Mouse (Mus musculus) limb, embryonic 12.5 days (tissue): ENCODE results near the gene Pced1b. TPM values are rescaled to one million over a fixed set of nuclear protein-coding genes. Genes with fewer than 3 reads are reported as not detected.
"Not testable (repeated sequence)": the region's sequence is repeated elsewhere in the genome, so short reads cannot be mapped to it uniquely, and the experiment has no call there.

Source experiments
- ATAC-seq: fragments of 200-750 bp; cut with Nextera tagmentation; 2 replicates; pipeline ENCODE4 v1.8.0; 2017; ENCODE audit warnings: low read depth, moderate TSS enrichment; ENCODE audit not compliant: insufficient number of reproducible peaks, insufficient read depth, low FRiP score, low TSS enrichment
- H3K27ac ChIP-seq: fragments of 300-500 bp; sonication (generic); 2 replicates; pipeline ENCODE4 v1.5.1; 2016; ENCODE audit warnings: mild to moderate bottlenecking, moderate library complexity
- H3K27me3 ChIP-seq: fragments of 300-500 bp; sonication (generic); 2 replicates; pipeline ENCODE4 v1.6.1; 2016; ENCODE audit warnings: mild to moderate bottlenecking, moderate library complexity
- H3K36me3 ChIP-seq: fragments of 300-500 bp; sonication (generic); 2 replicates; pipeline ENCODE4 v1.6.1; 2016; ENCODE audit warnings: mild to moderate bottlenecking, moderate library complexity
- H3K4me1 ChIP-seq: fragments of 300-500 bp; sonication (generic); replicated peaks from 2 replicates; pipeline ENCODE4 v1.6.1; 2016
- H3K4me2 ChIP-seq: fragments of 300-500 bp; sonication (generic); 2 replicates; pipeline ENCODE4 v1.6.1; 2016; ENCODE audit warnings: mild to moderate bottlenecking, moderate library complexity
- H3K4me3 ChIP-seq: fragments of 300-500 bp; sonication (generic); replicated peaks from 2 replicates; pipeline ENCODE4 v1.5.1; 2016; ENCODE audit warnings: mild to moderate bottlenecking
- H3K9ac ChIP-seq: fragments of 300-500 bp; sonication (generic); replicated peaks from 2 replicates; pipeline ENCODE4 v1.6.1; 2016; ENCODE audit warnings: mild to moderate bottlenecking, moderate library complexity
- H3K9me3 ChIP-seq: fragments of 300-500 bp; sonication (generic); 2 replicates; pipeline ENCODE4 v1.6.1; 2016; ENCODE audit warnings: mild to moderate bottlenecking, moderate library complexity
- WGBS: fragments of 180-500 bp; shearing (Covaris S2); methylation state at CpG from one replicate; pipeline ENCODE4 v1.1.7; 2016; 5-methylcytosine and 5-hydroxymethylcytosine counted together
- polyA plus RNA-seq: library from polyadenylated mRNA; unstranded; fragments of >200 nt; fragmentation: Nextera tagmentation; extraction: Ambion mirVana; gene quantifications from 2 replicates; pipeline ENCODE4 v1.2.1, GENCODE M21; 2016

The Pced1b gene
- polyA plus RNA-seq, 1 experiment from 2014 or later = 2.5 TPM

DNA sequence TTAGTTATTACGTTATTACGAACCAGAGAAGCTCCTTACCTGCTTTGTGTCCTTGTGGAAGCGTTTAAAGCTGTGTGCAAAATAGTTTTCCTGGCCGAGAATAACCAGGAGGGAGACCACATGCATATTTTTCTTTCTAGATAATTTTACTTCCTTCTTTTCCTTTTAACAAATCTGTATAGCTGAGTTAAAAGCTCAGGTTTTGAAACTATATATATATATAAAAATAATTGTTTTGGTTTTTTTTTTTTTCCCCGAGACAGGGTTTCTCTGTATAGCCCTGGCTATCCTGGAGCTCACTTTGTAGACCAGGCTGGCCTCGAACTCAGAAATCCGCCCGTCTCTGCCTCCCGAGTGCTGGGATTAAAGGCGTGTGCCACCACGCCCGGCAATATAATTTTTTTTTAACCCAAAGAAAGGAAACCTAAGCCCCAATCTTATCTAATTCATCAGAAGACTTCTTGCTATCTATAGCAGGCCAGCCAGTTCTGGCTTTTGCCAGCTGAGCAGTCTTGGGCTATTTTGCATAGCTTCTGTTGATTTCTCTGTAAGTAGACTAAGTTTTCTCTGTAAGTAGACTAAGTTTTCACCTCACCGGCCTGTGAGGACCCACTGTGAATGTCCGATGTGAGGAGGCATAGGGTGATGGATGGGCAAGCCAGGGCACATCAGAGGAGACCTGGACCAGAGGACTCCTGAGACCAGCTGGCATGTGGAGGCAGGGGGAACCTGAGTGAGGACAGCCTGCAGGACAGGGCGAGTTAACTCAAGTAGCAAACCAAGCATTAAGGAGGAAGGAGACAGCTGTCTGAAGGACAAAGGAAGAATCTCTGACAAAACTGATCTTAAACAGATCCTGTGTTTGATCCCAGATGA lies 128.2 kb downstream of the Pced1b start:
- Histone ChIP-seq H3K9ac (no peak overlapping the region), H3K4me3 (no peak overlapping the region), H3K9me3 (no peaks in the 10 kb centered on the region), H3K27ac (no peak overlapping the region), H3K4me1 (peaks cover 8% of the 10 kb centered on the region; the same call in 1 of the 2 replicates), H3K4me2 (no peak overlapping the region), H3K36me3 (no peaks in the 10 kb centered on the region), H3K27me3 (peaks cover 19% of the 10 kb centered on the region)
- WGBS = 76% methylated on average over 15 of the region's 15 CpGs
- no peak for ATAC-seq

DNA sequence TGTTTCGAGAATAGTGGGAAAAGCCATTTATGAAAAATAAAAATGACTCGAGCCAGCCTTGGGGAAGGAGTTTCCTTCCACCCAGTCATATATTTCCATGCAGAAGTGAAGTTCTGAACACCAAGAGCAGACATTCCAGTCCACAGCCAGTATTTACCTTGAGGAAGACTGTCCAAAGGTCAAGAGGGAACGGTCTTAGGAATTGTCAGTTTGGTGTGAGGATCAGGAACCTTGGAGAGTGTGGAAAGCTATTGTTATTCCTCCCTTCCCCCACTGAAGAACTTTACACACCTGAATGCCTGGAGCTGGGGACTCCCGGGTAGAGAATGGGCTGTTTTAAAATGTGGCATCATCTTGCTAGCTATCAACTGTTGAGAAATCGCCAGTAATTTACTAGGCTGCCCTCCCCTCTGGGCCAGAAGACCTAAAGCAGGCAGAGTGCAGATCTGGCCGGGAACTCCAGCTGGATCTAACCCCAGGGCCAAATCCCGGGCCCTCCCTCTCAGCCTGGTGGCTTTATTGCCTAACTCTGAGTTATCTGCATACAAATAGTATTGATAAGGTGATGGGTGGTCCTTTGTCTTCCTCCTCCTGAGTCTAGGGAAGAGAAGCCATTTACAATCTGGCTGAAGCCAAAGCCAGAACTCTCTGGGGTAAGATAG lies 129.3 kb downstream of the Pced1b start:
- peaks cover 8% of the 10 kb centered on the region; the same call in 1 of the 2 replicates for H3K4me1 ChIP-seq
- no peaks in the 10 kb centered on the region for H3K36me3 ChIP-seq
- peaks cover 19% of the 10 kb centered on the region for H3K27me3 ChIP-seq
- no peak for ATAC-seq
- 28% methylated on average over 7 of the region's 7 CpGs for WGBS
- H3K9me3 ChIP-seq = no peaks in the 10 kb centered on the region
- H3K4me3 ChIP-seq = 0 out of 2 replicates have a peak overlapping the region, but pooled peaks have one; percentile 1
- no peak overlapping the region for H3K4me2 ChIP-seq
- no peak overlapping the region for H3K9ac ChIP-seq
- no peak overlapping the region for H3K27ac ChIP-seq

DNA sequence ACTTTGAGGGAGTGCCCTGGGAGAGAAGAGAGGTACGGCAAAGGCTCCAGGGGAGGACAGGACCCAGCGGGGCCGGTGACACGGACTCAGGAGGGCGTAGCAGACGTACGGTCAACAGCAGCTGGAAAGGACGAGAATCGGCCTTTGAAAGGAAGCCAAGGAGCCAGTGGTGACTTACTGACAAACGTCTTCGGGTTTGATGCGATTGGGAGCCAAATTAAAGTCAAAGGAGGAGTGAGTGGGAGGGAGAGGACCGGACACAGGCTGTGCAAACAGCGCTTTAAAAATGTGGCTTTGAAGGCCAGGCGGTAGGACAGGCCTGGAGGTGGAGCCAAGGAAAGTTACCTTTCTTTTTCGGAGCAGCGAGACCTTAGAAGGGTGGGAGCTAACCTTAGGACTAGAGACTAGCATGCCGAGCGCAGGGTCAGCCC lies 129.9 kb downstream of the Pced1b start:
- H3K4me1 ChIP-seq = peaks cover 8% of the 10 kb centered on the region; the same call in 1 of the 2 replicates
- peaks cover 19% of the 10 kb centered on the region for H3K27me3 ChIP-seq
- no peak for ATAC-seq
- H3K9ac ChIP-seq = peak overlapping the region; percentile 8; the same call in 1 of the 2 replicates
- H3K27ac ChIP-seq = no peak overlapping the region
- 0 out of 2 replicates have a peak overlapping the region, but pooled peaks have one; percentile 1 for H3K4me3 ChIP-seq
- WGBS = 20% methylated on average over 19 of the region's 19 CpGs
- no peaks in the 10 kb centered on the region for H3K36me3 ChIP-seq
- H3K4me2 ChIP-seq = peak overlapping the region; percentile 26
- H3K9me3 ChIP-seq = no peaks in the 10 kb centered on the region

DNA sequence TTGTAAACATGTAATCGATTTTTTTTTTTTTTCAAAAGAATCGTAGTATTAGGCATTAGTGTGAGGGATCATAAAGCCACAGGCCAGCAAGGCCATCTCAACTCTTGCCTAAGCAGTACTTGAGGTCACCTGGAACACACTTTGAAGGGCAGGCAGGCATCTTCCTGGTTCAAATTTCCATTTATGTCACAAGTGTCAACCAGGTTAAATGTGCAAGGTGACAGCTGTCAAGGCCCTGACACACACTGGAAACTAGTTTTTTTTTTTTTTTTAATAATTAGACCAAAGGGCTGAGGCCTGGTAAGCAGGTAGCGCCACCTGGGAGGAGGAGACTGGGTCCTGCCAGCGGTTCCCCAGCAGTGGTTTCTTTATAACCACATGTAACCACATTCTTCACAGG lies 131.2 kb downstream of the Pced1b start:
- 78% methylated on average over 4 of the region's 4 CpGs for WGBS

DNA sequence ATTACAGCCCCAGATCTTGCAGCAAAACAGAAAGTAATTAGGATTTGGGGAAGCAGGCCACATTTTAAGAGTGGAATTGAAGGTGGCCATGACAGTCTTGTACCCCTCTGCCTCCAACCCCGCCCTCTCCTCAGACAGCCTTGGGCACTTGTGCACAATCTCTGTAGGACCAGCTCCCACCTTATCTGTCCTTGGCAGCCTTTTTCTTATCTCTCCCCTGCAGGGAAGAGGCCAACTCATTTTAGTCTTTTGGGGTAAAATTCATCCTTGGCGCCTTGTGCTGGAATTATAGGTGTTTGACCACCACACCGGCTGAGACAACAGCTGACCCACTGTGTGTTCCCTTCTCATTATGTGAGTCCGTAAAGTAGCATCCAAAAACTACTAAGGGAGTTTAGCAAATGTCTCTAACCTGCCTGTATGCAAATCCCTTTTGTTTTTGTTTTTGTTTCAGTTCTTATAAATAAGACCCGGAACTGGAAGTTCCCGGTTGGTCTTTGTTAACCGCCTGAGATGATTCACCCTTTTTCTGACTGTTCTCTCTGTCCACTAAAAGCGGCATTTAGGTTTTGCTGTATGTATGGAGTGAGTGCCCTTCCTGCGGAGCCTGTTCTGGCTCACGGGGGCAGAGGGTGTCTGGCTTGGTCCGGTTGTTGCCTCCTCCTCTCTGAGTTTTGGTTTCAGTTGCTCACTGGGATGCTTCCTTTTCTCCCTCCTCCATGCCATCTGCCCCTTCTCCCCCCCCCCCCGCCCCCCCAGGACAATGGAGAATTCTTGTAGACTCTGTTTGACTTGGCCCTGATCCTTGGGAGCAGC lies 132.8 kb downstream of the Pced1b start:
- ATAC-seq = no peak
- Histone ChIP-seq H3K36me3 (no peaks in the 10 kb centered on the region), H3K9me3 (no peaks in the 10 kb centered on the region), H3K27ac (no peak overlapping the region), H3K4me1 (0 out of 2 replicates have a peak, but pooled peaks cover 3% of the 10 kb centered on the region), H3K4me2 (no peak overlapping the region), H3K27me3 (peaks cover 19% of the 10 kb centered on the region), H3K9ac (no peak overlapping the region), H3K4me3 (no peak overlapping the region)
- 79% methylated on average over 11 of the region's 12 CpGs for WGBS

More for the DNA sequence above, 131.2 kb downstream of the Pced1b start:
- no peak overlapping the region for H3K9ac ChIP-seq
- peaks cover 8% of the 10 kb centered on the region; the same call in 1 of the 2 replicates for H3K4me1 ChIP-seq
- no peak overlapping the region for H3K27ac ChIP-seq
- no peaks in the 10 kb centered on the region for H3K9me3 ChIP-seq
- no peak for ATAC-seq
- peaks cover 19% of the 10 kb centered on the region for H3K27me3 ChIP-seq
- no peak overlapping the region for H3K4me2 ChIP-seq
- no peak overlapping the region for H3K4me3 ChIP-seq
- H3K36me3 ChIP-seq = no peaks in the 10 kb centered on the region

DNA sequence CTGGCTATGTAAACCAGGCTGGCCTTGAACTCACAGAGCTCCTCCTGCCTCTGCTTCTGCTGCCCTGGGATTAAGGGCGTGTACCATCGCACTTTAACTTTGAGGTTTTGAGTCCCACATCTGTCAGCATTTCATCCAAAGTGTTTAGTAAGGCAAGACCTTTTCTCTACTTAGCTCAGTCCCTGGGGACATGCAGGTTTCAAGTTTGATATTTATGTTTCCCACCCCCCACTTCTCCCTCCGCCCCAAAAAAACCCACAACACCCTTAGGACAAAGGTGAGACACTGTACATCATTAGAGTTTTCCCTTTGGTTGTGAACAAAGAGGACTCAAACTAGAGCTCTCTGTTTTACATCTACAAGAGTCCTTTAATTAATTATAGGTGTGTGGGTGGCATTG lies 135.7 kb downstream of the Pced1b start:
- Histone ChIP-seq H3K9me3 (no peaks in the 10 kb centered on the region), H3K4me2 (no peak overlapping the region), H3K9ac (no peak overlapping the region), H3K36me3 (no peaks in the 10 kb centered on the region), H3K27ac (no peak overlapping the region), H3K27me3 (no peaks in the 10 kb centered on the region), H3K4me1 (0 out of 2 replicates have a peak, but pooled peaks cover 3% of the 10 kb centered on the region), H3K4me3 (no peak overlapping the region)
- no peak for ATAC-seq
- 89% methylated on average over 3 of the region's 3 CpGs for WGBS

DNA sequence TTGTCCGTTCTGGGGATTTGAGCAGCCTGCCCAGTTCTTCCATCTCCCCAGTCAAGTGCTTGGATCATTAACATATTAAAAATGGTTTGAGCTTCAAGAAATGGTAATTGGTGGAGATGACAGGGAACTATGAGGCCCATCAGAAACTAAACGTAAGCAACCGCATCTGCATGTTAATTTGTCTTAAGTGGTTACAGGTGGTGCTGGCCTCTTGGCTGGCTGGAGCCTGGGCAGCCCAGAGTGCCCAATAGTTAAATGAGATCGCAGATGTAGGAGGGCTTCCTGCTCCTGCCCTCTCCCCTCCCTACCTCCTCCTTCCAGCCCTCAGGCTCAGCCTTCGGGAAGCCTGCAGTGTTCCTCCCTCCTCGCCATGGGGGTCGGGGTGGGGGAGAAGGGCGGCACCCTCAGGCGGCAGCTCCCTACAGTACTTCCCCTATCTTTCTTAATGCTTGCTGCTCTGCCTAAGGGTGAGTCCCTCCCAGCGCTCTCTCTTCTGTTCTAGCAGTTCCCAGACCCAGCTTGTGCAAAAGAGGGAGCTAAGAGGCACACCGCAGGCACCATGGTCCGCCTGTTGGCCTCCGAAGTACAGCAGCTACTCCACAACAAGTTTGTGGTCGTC lies 136.7 kb downstream of the Pced1b start:
- ATAC-seq = no peak
- no peaks in the 10 kb centered on the region for H3K36me3 ChIP-seq
- no peak overlapping the region for H3K4me2 ChIP-seq
- no peak overlapping the region for H3K4me3 ChIP-seq
- no peak overlapping the region for H3K9ac ChIP-seq
- WGBS = 64% methylated on average over 14 of the region's 14 CpGs
- no peaks in the 10 kb centered on the region for H3K27me3 ChIP-seq
- no peak overlapping the region for H3K27ac ChIP-seq
- no peaks in the 10 kb centered on the region for H3K9me3 ChIP-seq
- H3K4me1 ChIP-seq = 0 out of 2 replicates have a peak, but pooled peaks cover 3% of the 10 kb centered on the region

DNA sequence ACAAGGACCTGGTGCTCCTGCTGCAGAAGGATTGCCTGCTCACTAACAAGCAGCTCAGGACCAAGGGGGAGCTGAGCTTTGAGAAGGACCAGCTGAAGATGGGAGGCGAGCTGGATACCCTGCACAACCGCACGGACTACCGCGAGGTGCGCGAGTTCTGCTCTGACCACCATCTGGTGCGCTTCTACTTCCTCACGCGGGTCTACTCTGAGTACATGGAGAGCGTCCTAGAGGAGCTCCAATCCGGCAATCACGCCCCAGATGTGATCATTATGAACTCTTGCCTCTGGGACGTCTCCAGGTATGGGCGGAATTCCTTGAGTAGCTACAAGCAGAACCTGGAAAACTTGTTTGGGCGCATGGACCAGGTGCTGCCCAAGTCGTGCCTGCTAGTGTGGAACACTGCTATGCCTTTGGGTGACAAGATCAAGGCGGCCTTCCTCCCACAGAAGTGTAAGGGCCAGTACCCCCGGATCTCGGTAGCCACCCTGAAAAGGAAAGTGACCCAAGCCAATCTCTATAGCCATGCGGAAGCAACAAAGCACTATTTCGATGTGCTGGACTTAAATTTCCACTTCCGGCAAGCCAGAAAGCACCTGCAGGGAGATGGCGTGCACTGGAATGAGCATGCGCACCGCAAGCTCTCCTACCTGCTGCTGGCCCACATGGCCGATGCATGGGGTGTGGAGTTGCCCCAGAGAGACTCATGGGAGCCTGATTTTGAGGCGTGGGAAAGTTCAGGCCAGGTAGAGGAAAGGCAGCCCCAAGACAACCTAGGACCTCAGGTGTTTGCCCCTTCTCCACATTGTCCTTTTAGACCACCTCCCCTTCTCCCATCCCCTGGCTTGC lies 137.5 kb downstream of the Pced1b start:
- Histone ChIP-seq H3K4me2 (no peak overlapping the region), H3K36me3 (no peaks in the 10 kb centered on the region), H3K9me3 (no peaks in the 10 kb centered on the region), H3K4me3 (no peak overlapping the region), H3K27me3 (no peaks in the 10 kb centered on the region), H3K27ac (no peak overlapping the region), H3K9ac (no peak overlapping the region), H3K4me1 (0 out of 2 replicates have a peak, but pooled peaks cover 3% of the 10 kb centered on the region)
- no peak for ATAC-seq
- WGBS = 89% methylated on average over 28 of the region's 28 CpGs

DNA sequence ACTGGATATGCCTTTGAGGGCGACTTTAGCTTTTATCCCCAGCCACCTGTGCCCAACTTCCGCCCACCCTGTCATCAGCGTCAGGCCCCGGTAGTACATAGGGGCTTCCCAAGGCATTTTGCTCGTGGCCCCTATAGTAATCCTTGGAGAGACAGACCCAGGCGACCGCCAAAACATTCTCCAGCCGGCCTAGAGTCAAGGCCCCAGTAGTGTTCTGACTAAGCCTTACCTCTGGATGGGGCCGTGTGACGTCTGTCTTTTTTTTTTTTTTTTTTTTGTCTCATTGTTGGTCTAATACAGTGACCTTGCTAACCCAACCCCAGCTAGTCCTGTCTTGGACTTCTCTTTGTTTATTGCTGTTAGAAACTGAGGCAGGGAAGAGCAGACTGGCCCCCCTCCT lies 138.3 kb downstream of the Pced1b start:
- H3K9ac ChIP-seq, H3K36me3 ChIP-seq, H3K4me2 ChIP-seq, H3K4me1 ChIP-seq, H3K4me3 ChIP-seq, H3K27ac ChIP-seq, H3K27me3 ChIP-seq, H3K9me3 ChIP-seq, ATAC-seq: not testable (repeated sequence)
- WGBS = 90% methylated on average over 10 of the region's 10 CpGs

DNA sequence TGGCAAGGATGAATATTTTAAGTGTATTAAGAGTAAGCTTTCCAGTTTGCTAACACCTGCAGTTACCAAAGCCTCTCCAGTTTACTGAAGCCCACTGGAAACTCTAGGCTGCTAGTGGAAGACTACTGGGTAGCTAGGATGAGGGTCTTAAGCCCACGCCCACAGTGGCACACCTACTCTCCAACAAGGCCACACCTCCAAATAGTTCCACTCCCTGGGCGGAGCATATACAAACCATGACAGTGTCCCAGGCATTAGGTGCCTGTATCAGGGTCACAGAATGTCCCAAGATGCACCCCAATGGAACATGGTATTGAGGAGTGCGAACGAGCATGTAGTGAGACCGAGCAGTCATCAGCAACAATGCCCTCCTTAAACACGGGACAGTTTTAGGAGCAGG lies 140.9 kb downstream of the Pced1b start:
- no peaks in the 10 kb centered on the region for H3K9me3 ChIP-seq
- H3K36me3 ChIP-seq = no peaks in the 10 kb centered on the region
- no peak for ATAC-seq
- WGBS = 91% methylated on average over 6 of the region's 6 CpGs
- H3K27me3 ChIP-seq = no peaks in the 10 kb centered on the region
- H3K4me2 ChIP-seq = no peak overlapping the region
- H3K27ac ChIP-seq = no peak overlapping the region
- H3K9ac ChIP-seq = no peak overlapping the region
- H3K4me3 ChIP-seq = no peak overlapping the region
- H3K4me1 ChIP-seq = 0 out of 2 replicates have a peak, but pooled peaks cover 3% of the 10 kb centered on the region
